Mouse (Mus musculus) thymus, postnatal 36 days (tissue): ENCODE measurements around the gene Ptprg.

Source experiments
- DNase-seq, 2 experiments: peaks; one replicate each; pipeline ENCODE4 v3.0.0; 2022; ENCODE audit warnings: mixed read lengths in 2 of 2

Ptprg gene

GRCm38 (mm10) chr14:11553273-11553665 is at the start of gene Ptprg:
Gene Ptprg, plus strand, starts transcription at chr14:11553532.
- DNase-seq = no peak

GRCm38 (mm10) chr14:11503803-11504365 is 49.4 kb upstream of the Ptprg start:
- DNase-seq = no peak

- DNase-seq = no peak
Measured at GRCm38 (mm10) chr14:11510173-11510572, 43.2 kb upstream of the Ptprg start.

- DNase-seq = no peak
Measured at GRCm38 (mm10) chr14:11519171-11519570, 34.2 kb upstream of the Ptprg start.

GRCm38 (mm10) chr14:11523052-11523451 is 30.3 kb upstream of the Ptprg start:
- no peak for DNase-seq

GRCm38 (mm10) chr14:11529591-11529990 is 23.7 kb upstream of the Ptprg start:
- no peak for DNase-seq

- DNase-seq = no peak
Measured at GRCm38 (mm10) chr14:11534456-11534855, 18.9 kb upstream of the Ptprg start.

GRCm38 (mm10) chr14:11536121-11536520 is 17.2 kb upstream of the Ptprg start:
- DNase-seq = no peak

- DNase-seq = no peak
Measured at GRCm38 (mm10) chr14:11551892-11552291, 1.4 kb upstream of the Ptprg start.

- DNase-seq = no peak
Measured at GRCm38 (mm10) chr14:11552521-11553272, 635 bp upstream of the Ptprg start.

GRCm38 (mm10) chr14:11553679-11554305 is 460 bp downstream of the Ptprg start:
- no peak for DNase-seq

GRCm38 (mm10) chr14:11554306-11555041 is 1.1 kb downstream of the Ptprg start:
- no peak for DNase-seq

GRCm38 (mm10) chr14:11555061-11555501 is 1.7 kb downstream of the Ptprg start:
- no peak for DNase-seq

GRCm38 (mm10) chr14:11555521-11556355 is 2.4 kb downstream of the Ptprg start:
- DNase-seq = no peak

GRCm38 (mm10) chr14:11556356-11557130 is 3.2 kb downstream of the Ptprg start:
- DNase-seq = no peak

- no peak for DNase-seq
Measured at GRCm38 (mm10) chr14:11558496-11558895, 5.2 kb downstream of the Ptprg start.

- no peak for DNase-seq
Measured at GRCm38 (mm10) chr14:11560641-11561232, 7.4 kb downstream of the Ptprg start.

- no peak for DNase-seq
Measured at GRCm38 (mm10) chr14:11561397-11561796, 8.1 kb downstream of the Ptprg start.

GRCm38 (mm10) chr14:11562870-11563269 is 9.5 kb downstream of the Ptprg start:
- DNase-seq = no peak

GRCm38 (mm10) chr14:11563656-11564055 is 10.3 kb downstream of the Ptprg start:
- DNase-seq = no peak

- DNase-seq = no peak
Measured at GRCm38 (mm10) chr14:11564456-11564855, 11.1 kb downstream of the Ptprg start.
